Mouse (Mus musculus) spleen, adult 18-20 months (tissue): Measurements from ENCODE around the gene Plscr1.

ENCODE experiments used
- DNase-seq, 2 experiments: peaks; one replicate each; pipeline ENCODE4 v3.0.0; 2022; ENCODE audit warnings: mixed read lengths in 2 of 2

Plscr1 gene

DNA sequence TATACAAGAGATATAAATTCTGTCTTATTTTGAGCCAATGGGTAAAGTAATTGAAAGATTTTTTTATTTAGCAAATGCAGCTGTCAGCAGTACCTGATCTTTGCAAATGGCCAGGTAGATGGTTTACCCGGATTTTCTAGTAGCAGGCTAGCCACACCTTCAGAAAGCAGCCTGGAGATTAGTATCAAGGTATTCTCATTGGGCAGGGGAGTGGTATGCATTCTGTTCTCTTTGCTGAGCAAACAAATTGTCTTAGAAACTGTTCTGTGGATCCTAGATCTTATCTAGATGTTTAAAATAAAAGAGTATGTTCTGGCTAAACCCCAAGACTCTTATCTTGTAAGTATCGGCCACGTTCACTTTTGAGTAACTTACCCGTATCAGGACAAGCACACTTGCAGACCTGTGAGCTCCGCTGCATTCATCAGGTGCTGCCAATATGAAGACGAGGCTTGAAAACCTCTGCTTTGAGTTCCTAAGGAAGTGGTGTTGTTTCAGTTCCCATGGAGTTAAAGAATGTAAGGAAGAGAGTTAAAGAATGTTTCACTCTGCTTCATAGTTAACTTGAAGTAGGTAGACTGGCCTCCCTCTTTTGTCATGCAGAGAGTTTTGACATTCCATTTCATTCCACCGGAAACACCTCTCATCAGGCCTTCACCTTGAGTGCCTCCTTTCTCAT, 11.1 kb downstream of the Plscr1 start:
- no peak for DNase-seq

DNA sequence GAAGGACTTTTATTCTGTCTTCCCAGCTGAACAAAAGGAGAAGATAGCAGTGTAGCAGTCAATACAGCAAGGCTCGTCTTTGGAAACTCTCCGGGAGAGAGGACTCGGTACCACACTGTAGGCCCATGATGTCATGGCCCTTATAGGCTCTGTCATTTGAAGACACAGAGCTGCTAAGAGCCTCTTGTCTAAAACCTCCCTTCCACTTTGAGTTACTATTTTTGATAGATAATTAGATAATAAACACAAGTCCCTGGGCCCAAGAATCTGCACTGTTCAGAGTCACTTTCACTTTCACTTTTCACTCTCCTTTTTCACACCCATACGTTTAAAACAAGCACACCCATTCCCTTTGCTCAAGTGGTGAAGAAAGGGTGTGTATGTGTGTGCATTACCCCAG, 16.2 kb downstream of the Plscr1 start:
- DNase-seq: no peak

DNA sequence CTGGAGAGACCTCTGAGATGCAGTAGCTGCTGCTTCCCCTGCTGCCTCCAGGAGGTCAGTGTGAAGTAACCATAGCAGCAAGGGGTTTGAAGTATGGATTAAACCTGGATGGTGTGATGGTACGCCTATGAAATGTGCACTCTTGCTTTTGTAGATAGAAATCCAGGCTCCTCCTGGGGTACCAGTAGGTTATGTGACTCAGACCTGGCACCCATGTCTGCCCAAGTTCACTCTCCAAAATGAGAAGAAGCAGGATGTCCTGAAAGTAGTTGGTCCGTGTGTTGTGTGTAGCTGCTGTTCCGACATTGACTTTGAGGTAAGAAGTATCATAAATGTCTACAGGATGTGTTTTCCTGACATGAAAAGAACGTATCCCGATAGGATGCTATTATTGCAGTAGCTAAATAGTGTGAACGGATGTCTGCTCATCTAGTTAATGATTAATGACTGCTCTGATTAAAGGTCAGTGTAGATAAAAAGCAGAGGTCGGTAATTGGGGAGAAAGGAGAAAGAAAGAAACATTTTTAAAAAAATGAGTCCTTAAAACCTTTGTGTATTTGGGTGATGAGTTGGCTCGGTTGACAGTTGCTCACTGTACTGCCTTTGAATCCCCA, 17.1 kb downstream of the Plscr1 start:
- DNase-seq: no peak

DNA sequence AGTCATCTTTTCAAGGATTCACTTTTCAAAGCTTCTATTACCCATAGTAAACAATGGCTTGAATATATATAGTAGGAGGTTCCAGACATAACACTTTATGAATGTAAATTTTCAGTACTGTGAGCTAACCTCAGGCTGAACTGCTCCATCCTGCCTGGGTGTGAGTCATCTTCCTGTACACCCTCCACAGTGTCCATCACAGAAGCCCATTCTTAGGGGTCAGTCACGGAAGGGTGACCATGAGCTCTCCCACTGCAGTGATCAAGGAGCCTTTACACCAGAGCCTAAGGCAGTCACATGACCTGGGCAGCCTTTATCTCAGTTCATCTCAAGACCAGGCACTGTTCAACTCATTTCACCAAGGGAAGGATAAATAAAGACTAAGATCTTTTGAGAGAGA, 18.2 kb downstream of the Plscr1 start:
- DNase-seq: no peak

DNA sequence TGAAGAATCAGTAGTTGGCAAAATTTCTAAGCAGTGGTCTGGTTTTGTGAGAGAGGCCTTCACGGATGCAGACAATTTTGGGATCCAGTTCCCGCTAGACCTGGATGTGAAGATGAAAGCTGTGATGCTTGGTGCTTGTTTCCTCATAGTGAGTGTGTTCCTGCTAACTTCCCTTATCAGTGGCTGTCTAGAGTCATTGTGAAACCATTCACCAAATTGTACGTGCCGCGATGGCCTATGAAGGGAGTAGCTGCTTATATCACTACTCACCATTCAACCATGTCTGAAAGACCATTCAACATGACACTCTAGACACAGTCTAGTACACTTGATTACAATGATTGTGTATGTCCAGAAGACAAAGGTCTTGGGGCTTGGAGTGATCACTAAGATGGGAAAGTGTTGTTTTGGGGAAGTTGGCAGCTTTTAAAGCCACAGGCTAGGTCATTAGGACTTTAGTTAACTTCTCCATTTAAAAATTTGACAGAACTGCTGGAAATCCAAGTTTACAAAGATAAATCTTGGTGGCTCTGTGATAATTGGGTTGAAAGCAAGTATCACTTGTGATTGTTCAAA, 20.4 kb downstream of the Plscr1 start:
- no peak for DNase-seq

DNA sequence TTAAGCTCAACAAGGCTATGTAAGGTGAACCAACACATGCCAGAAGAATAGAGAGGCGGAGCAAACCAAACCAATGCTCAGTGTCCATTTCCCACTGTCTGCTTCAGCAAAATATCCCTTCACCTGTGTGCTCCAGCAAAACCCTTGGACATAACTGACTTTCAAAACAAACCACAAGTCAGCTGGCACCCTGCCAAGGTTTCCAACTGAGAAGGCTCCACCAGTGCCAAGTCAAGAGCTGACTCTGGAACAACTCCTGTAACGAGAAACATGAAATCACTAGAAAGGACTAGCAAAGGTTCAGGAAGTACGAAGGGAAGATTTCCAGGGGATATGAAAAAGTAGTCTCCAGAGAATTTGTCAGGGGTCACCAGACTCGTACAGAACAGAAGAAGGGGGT, 21.4 kb downstream of the Plscr1 start:
- no peak for DNase-seq

DNA sequence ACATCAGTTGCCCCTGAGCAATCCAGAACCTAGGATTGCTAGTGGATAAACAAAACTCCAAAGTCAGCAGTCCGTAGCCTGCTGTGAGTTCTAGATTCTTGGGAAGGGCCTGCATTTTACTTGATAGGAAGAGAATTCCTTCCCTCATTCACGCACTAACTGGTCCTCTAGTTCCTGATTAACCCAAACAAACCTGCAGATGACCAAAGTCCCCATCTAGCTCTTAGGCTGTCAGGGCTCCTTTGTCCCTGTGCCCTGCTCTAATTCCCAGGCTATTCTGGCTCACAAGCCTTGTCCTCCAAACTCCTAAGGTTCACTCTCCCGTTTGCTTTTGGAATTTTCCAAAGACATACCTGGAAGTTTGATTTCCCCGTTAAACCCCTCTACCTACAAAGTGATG, 23.1 kb downstream of the Plscr1 start:
- DNase-seq: no peak

DNA sequence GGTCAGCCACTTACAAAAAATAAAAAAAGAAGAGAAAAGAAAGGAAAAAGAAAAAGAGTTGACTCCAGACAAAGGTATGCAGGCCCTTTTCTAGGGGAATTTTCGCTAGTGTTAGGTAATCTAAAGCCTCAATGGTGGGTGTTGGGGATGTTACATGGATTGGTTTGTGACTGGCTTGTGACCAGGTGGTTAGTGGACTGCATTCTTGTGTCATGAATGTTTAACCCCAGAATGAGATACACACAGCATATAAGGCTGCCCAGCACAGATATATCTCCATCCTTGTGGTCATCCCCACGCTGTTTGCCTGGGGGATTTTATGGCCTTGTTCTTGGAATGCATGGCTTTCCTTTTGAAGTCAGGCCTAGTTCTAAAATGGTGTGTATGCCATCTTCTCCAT, 23.7 kb downstream of the Plscr1 start:
- DNase-seq: no peak

DNA sequence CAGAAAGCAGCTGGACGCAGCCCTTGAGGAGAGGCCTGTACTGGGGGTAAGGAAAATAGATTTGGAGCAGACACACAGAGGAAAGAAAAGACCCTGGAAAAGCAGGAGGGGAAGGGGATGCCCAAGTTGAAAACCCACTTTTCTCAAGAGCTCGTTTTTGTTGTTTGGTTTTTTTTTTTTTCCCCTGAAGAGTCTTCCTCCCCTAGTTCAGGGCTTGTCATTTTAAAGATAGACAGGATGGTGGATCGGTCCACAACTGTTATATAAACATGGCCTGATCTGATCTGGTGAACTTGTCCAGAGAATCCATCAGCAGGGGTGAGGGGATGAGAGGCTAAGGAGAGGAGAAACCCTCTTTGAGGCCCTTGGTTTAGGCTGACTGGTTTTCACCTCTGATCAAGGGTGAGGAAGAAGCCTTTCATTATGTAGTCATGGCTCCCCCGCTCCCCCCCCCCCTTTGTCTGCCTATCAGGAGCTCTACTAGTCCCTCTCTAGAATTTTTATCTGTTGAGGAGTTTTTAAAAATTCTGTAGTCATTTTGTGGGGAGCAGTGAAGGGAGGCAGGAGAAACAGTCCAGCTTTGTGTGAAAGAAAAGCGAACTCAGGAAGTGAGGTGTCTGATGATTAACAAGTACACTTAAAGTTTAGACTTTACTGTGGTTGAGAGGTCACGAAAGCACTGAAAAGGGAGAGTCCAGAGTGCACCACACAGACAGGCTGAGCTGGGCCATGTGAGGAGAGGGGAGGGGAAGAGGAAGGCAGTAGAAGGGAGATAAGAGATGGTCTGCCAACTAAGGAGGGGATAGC, 24.6 kb downstream of the Plscr1 start:
- no peak for DNase-seq

DNA sequence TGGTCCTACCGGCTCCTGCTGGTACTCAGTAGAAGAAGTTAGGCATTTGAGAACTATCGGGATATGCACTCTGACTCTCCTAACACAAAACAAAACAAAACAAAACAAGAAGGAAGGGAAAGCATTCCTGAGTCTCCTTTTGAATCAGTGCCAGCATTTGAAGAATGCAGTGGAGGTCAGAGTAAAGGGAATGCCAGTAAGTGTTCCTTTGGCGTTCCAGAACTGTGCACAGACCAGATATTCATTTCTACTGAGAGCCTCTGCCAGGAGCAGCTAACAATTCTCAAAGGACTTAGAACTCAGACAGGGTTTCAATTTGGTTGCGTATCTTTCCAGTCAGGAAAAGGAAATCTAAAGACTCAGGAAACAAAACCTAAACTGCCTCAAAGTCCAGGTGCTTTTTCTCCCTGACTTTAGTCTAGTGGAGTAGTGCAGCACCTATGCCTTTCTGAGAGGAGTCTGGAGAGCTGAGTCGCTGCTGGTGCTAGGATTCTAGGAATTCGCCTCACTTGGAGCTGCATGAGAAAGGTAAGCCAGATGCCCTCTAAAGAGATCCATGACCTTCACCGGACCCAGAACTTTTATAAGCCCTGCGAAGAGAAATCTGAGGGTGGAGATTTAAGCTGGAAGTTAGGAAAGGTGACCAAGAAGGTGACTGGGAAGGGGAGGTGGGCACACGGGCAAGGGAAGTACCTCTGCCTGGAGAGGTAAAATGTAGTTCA, 26.1 kb downstream of the Plscr1 start, which contains the start of gene Plscr2:
Gene Plscr2, plus strand, starts transcription at position 117 of the 722 bp plus-strand sequence.
- no peak for DNase-seq

DNA sequence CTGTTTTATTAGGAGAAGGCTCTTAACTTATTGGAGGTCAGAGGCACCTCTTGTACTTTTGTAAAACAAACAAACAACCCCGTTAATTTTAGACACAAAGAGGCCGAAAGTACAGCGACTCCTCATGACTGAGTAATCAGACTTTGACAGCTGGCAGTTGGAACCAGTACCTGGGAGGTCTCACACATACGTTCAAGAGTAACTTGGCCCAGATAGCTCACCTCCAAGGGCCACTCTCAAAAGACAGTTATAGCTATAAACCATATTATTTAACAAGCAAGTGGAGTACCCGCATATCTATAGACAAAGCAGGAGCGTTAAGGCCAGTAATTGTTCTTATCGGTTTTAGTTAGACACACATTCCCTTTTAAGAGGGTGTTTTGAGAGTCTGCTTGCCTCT, 26.8 kb downstream of the Plscr1 start:
- no peak for DNase-seq

DNA sequence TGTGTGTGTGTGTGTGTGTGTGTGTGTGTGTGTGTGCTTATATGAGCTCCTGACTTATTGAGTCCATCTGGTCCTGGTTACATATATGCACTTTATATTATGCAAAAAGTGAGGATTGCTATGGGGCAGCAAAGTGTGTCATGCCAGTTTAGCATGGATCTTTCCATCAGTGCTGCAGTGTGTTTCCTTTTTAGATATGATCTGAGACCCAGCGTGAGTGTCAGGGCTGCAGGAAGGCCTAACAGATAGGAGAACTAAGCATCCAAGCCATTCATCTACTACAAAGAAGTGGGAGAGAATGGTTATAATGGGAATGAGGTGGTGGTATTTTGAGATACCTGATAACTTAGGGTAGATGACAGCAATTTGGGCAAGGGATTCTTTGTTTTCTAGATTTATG, 30.5 kb downstream of the Plscr1 start:
- DNase-seq: no peak

DNA sequence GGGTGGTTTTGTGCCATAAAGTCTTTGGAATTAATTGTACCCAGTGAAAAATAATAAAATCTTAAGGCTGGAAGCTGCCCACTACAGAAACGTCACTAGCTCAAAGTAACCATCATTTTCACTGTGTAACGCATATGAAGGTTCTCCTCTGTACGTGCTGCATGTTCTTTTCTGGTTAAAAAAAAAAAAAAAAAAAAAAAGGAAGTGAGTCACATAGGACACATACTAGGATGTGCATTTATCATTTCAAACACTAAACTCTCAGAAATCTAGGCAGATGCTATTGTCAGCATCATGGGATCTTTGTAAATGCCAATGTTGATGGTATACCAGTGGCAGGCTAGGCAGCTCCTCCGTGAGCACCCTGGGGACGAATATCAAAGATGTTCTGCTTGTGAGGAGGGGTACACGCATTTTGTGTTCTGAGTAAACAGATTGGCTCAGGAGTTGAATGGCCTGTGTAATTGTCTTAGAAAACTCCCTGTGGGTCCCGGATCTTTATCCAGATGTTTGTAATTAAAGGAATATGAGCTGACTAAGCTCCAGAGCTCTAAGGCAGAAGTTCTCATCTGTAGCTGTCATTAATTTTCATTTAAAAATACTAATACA, 33.1 kb downstream of the Plscr1 start:
- DNase-seq: no peak

DNA sequence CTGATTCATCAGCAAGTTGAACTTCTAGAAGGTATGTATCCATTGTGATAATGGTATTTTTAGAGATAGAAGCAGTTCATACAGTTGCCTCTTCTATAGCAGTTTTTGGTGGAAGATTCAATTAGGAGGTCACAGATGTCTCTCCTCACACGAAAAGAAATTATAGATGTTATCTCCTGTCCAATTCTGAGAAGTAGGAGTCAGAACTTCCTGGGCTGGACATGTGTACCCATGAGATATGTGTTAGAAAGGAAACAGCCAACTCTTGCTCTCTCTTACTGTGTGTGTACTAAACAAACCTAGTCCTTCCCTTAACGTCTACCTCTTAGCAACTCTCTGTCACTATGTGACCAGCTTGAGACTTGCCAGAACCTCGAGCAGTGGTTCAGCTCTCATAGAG, 40.1 kb downstream of the Plscr1 start:
- no peak for DNase-seq

DNA sequence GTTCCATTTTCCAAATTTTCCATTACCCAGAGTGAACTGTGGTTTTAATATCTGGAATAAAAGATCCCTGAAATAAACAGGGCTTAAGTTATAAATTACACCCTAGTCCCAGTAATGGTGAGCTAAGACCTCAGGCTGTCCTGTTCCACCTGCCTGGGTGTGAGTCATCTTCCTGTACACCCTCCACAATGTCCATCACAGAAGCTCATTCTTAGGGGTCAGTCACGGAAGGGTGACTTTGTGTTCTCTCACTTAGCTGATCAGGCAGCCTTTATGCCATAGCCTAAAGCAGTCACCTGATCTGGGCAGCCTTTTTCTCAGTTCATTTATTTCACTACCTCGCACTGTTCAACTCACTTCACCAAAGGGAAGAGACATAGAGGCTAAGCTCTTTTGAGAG, 42.6 kb downstream of the Plscr1 start:
- no peak for DNase-seq

DNA sequence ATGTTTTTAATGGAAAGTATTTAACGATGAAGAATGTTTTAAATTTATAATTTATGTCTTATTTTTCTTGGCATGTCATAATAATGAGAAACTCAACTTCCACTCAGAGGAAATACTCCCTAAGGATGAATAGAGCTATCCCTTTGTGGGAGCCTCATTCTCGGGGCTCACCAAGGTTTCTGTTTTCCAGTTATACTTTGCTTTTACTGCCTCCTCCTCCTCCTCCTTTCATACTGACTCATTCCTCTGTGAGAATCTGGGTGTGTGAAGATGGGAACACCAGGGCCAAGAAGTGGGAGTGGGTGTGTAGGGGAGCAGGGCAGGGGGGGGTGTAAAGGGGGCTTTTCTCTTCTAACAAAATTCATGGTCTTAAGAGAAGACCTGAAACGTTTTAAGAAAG, 43.4 kb downstream of the Plscr1 start:
- no peak for DNase-seq

DNA sequence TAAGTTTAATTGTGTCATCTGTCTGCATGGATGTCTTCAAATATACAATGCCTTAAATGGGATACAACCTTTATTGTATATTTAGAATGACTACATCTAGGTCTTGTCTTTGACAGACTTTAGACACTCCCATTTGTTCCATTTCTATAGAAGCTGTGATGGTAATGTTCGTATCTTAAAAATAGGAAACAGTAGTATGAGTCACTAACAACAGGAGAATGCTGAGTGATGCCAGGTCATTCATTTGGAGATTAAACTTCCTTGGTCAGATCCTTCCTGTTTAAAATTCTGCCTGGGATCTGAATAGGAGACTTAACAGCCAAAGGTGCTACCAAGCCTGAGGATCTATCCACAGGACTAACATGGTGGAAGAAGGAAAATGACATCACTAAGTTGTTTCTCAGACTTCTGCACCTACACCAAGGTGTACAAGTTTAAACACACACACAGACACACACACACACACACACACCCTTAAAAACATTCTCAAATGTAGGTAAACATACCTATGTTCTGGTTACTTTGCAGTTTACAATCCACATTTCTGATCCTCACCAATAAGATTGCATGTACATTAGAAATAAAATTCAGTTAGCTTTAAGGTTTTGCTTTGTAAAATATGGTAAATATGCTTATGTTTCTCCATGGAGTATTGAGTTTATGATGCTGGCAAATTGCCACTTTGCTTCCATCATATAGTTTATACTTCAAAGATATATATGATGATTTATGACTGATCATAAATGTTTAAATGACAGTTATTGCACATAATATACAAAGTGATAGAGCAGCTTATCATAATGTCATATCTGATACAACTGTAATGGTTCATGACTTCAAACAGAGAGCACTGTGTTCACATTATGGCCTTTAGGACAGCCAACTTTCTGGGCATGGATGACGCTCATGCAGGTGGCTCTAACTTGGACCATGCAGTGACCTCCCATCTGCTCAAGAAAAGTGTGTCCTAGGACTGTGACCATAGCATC, 44.3 kb downstream of the Plscr1 start:
- DNase-seq: no peak

DNA sequence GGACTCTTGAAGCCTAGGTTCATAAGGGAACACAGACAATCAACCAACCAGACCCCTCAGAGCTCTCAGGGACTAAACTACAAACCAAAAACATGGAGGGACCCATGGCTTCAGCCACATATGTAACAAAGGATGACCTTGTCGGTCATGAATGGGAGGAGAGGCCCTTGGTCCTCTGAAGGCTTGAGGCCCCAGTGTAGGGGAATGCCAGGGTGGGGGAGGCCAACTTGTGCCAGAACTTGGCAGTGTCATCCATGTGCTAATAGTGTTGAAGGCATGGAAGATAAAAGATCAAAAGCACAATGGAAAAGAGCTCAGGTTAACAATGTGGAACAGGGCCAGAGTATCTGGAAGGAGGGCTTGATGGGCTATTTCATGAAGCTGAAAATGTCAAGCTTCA, 48.7 kb downstream of the Plscr1 start:
- no peak for DNase-seq

DNA sequence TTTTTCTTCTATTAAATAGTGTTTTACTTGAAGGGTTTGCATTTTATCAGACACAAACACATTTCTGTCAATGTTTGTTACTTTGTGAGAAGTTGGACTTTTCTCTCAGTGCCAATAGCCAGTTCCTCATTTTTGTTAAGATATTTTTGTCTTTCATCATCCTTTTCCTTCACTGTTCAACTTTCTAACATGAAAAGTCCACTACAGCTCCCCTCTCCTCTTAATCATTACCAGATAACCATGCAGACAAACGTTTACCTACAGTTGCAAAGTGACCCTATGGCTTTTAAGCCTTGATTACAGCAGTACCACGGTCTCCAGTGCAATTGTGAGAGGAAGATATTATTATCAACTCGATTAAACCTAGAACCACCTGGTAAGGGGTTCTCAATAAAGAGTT, 51.7 kb downstream of the Plscr1 start:
- DNase-seq: no peak

DNA sequence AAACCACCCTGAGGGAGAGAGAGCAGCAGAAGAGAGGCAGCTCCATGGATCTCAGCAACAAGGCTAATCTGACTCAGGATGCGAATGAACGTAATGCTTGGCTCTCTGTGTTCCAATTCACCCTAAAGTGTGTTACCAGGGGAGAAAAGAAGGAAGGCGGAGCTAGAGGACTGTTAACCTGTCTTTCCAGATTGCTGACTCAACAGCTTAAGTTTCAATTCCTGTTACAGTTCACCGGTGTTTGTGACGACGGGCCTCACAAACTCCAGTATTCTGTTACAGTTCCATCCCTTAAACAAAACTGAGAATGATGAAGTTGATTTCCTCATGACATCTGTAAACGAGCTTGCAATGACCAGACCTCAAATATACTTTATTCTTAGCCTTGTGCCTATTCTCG, 55.5 kb downstream of the Plscr1 start:
- no peak for DNase-seq

DNA sequence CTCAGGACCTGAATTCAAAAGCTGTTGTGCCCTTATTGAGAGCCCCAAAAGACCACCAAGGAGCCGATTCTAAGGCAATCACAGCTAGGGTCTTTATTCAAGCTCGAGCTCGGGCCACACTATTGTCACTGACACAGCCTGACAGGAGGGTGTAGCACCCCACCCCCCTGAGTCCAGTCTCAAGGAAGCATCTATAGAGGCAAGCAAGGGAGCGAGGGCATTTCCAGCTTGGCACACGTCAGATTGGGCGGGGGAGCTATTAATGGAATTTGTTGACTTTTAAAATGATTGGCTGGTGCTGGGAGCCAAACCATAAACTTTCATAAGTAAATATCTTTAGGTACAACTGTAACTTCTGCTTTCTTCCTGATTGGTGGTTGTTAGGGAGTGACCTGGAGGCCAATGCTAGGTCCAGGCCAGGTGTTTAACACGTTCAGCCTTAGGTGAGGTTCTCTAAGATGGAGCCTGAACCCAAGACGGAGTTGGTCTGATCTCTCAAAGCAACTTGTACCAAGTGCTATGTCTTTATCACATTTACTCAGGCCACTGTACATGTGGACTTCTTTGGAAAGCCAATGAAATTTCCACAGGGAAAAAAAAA, 56.2 kb downstream of the Plscr1 start:
- no peak for DNase-seq
